Mouse (Mus musculus) heart, postnatal 25 days (tissue): ENCODE results near the gene Vps13c. TPM values are rescaled to one million over a fixed set of nuclear protein-coding genes. Genes with fewer than 3 reads are reported as not detected.
A peak's percentile ranks its signal among the peaks of the same experiment; 100 is the strongest.

ENCODE experiments used
- DNase-seq: peaks from one replicate; pipeline ENCODE4 v3.0.0; 2022; ENCODE audit warnings: low spot score
- intact Hi-C: fragments of 180-260 bp; cut with DNase I; formaldehyde crosslinking; loops from one replicate; pipeline ENCODE4 v1.15.1; 2025
- total RNA-seq, 2 experiments: library from RNA; stranded (reverse); gene quantifications; 2 replicates each; pipeline ENCODE4 v1.2.3; 2021

Vps13c gene
- total RNA-seq, 2 experiments from 2014 or later = 39.9 to 44.4 TPM

DNA sequence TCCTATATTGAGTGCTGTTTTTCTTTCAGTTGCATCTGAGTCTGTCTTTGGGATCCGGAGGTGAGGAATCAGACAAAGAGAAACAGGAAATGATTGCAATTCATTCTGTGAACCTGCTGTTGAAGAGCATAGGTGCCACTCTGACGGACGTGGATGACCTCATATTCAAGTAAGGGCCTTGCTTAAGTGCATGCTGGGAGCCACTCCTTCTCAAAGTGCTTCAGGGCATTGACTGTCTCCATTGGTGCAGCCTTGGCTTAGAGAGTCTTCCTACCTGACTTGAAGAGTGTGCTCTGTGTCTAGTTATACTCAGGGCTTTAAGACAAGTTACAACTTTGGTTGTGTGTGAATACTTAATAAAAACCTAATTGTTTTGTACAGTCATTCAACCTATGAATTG, 126.8 kb downstream of the Vps13c start:
- DNase-seq = no peak
- intact Hi-C loops = no loop called here

- no peak for DNase-seq
- intact Hi-C loops = loop anchor here (5.0 kb wide), 1 partner anchor 146 kb away; no protein-coding TSS in a partner anchor
Observed at GRCm38 (mm10) chr9:67973451-67973850, 133.3 kb downstream of the Vps13c start.

DNA sequence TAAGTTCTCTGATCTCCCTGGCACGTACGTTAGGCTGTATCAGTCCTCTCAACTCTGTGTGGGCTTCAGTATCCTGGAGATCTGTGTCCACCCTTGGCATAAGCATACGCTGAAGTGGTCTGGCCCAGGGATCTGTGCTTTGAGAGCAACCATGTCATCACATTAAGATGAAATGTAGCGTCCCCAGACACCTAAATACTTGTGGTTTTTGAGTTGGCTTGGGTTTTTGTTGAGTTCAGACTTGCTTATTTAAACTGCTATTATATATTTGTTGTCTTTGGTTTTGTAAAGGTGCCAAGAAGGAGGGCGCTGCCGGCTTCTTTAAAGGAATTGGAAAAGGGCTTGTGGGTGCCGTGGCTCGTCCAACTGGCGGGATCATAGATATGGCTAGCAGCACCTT, 135.3 kb downstream of the Vps13c start:
- intact Hi-C loops = no loop called here
- DNase-seq = no peak

DNA sequence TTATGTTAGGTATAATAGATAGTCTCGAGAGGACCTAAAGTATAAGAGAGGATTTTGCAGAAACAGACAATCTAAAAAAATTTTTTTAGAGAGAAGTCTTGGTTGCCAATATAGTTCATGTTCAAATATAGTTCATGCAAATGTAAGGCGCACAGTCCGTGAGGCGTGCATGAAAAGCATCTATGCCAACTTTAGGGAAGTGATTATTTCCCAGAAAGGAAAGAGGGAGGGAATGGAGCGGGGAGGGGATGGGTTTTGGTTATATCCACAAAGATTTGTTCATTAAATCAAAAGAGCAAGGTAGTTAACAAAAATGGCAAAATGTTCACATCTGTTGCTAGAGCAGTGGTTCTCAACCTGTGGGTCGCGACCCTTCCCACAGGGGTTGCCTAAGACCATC, 166.4 kb downstream of the Vps13c start:
- DNase-seq = no peak
- intact Hi-C loops = no loop called here

DNA sequence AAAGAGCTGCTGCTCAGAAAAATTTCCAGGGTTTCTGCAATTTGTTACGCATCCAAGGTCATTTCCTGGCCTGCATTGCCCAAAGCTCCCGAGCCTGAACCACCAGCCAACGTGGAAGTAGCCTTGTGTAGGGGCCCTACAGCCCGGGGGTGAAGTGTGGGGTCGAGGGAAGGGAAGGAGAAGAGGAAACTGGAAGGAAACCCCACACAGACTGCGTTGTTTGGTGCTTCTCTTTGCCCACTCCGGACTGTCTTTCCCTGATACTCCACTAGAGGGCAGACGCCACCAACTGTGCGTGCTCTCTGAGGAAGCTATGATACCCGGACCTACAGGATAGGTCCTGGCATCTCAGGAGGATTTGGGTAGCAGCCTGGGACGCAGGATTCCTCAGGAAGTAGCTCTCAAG, 174.8 kb downstream of the Vps13c start:
- intact Hi-C loops = loop anchor here (5.0 to 10.0 kb wide), 5 partner anchors 237 to 1352 kb away; partner anchors contain the start of gene Rora
- peak; percentile 64 for DNase-seq

DNA sequence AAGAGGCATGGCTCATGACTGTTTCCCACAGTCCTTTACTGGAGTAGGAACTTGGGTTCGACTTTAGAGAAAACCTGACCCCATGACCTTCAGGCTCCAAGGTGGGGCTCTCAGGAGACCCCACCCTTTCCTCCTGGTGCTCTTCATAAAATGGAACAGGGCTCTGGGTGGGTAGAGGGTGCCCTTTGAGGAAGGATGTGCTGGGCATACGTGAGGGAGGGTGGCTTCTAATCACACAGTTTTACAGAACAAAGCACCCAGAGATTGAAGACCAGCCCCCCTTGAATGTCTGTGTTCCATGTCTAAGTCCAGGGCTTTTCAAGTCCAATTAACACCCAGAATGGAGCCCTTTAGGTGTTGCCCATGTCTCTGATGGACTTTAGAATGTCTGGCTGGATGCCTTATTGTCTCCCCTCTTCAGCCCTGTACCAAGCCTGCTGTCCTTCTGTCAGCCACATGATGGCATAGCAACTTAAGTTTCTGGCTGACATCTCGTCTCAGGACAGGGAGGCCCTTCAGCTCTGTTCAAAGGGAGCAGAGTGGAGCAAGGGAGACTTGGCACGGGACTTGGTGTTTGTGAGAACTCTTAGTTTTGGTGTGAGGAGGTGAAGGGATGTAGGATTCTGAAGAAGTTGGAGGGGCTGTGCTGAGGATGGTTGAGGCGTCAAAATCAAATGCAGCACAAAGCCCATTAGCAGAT, 176.2 kb downstream of the Vps13c start:
- intact Hi-C loops = loop anchor here (2.0 to 10.0 kb wide), 5 partner anchors 236 to 1278 kb away; partner anchors contain the start of gene Rora
- peak; percentile 40 for DNase-seq

DNA sequence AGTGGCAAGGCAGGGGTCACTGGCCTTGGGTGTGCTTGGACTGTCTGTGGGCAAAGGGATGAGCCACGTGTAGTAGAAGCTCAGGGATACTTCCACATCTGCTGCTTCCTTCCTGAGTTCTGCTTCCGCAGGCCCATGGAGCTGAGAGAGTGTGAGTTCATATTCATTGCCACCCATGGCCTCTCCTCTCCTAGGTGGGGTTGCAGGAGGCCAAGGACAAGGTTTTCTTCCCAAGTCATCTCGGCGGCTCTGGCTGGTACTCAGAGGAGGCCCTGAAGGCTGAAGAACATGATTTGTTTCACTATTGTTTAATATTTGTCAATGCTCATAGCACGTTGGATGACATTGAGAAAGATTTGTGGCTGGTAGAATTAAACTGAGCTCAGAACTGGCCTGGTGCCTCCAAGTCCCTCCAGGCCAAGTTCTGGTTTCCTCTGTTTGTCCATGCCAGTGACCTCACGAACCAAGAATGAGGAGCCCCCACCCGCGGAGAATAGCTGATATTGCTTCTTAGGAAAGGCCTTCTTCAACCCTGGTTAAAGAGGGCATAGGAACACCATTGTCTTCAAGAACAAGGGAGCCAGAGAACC, 180.7 kb downstream of the Vps13c start:
- intact Hi-C loops = no loop called here
- peak; percentile 64 for DNase-seq

GRCm38 (mm10) chr9:68022311-68023043, 182.3 kb downstream of the Vps13c start:
- intact Hi-C loops = no loop called here
- peak; percentile 13 for DNase-seq

- no peak for DNase-seq
- intact Hi-C loops = no loop called here
Observed at GRCm38 (mm10) chr9:68028631-68029030, 188.4 kb downstream of the Vps13c start.

DNA sequence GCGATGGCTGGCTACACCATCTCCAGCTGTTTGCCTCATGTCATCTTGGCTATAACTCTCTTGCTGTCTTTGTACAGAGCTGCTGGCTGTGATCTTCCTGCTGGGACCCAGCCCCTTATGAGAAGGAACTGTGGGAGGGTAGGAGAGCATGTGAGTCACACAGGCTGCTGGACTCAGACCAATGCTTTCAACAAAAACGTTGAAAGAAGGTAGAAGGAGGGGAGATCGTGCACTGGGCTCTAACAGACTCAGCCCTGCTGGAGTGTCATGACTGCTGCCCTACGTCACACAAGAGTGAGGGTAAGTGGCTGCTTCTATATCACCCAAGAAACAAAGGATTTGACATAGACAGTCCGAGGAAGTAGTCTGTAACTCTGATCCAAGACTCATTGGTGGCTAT, 193.6 kb downstream of the Vps13c start:
- intact Hi-C loops = no loop called here
- DNase-seq = peak; percentile 42

Other genes with a start within 250 kb of the Vps13c start
- gene C2cd4b, start 81.0 kb upstream of the Vps13c start, total RNA-seq = 1 to 10 TPM; 1.6 to 1.9 TPM
- not detected for gene C2cd4a, start 8.1 kb upstream of the Vps13c start, total RNA-seq